Mouse (Mus musculus): ENCODE results near the gene Zfp831.

Zfp831 gene

GRCm38 (mm10) chr2:174652864-174653263 is 9.5 kb downstream of the Zfp831 start:
- DNase-seq, result no peak

- DNase-seq, result no peak
These were observed 12.0 kb downstream of the Zfp831 start for GRCm38 (mm10) chr2:174655341-174655740.

- DNase-seq, result no peak
These were observed 15.0 kb downstream of the Zfp831 start for GRCm38 (mm10) chr2:174658229-174658844.

- no peak for DNase-seq
These were observed 16.5 kb downstream of the Zfp831 start for GRCm38 (mm10) chr2:174659874-174660273.

- DNase-seq, result no peak
These were observed 17.0 kb downstream of the Zfp831 start for GRCm38 (mm10) chr2:174660321-174660720.

GRCm38 (mm10) chr2:174661436-174662171 is 18.3 kb downstream of the Zfp831 start:
- DNase-seq, result no peak

GRCm38 (mm10) chr2:174662593-174662992 is 19.3 kb downstream of the Zfp831 start:
- DNase-seq, result no peak

- no peak for DNase-seq
These were observed 22.1 kb downstream of the Zfp831 start for GRCm38 (mm10) chr2:174665404-174665803.

GRCm38 (mm10) chr2:174668806-174669205 is 25.5 kb downstream of the Zfp831 start:
- no peak for DNase-seq

- peak; percentile 18 for DNase-seq
These were observed 29.3 kb downstream of the Zfp831 start for GRCm38 (mm10) chr2:174672506-174673190.

- DNase-seq, result peak; percentile 93
These were observed 30.4 kb downstream of the Zfp831 start for GRCm38 (mm10) chr2:174673592-174674286.

GRCm38 (mm10) chr2:174674287-174675045 is 31.1 kb downstream of the Zfp831 start:
- DNase-seq, result no peak

GRCm38 (mm10) chr2:174675642-174676041 is 32.3 kb downstream of the Zfp831 start:
- peak; percentile 87 for DNase-seq

- DNase-seq, result no peak
These were observed 58.0 kb downstream of the Zfp831 start for GRCm38 (mm10) chr2:174701351-174701750.

- no peak for DNase-seq
These were observed 63.8 kb downstream of the Zfp831 start for GRCm38 (mm10) chr2:174707101-174707500.

GRCm38 (mm10) chr2:174708587-174708986 is 65.3 kb downstream of the Zfp831 start:
- DNase-seq, result no peak

GRCm38 (mm10) chr2:174710185-174710584 is 66.9 kb downstream of the Zfp831 start:
- no peak for DNase-seq

- DNase-seq, result no peak
These were observed 68.7 kb downstream of the Zfp831 start for GRCm38 (mm10) chr2:174712043-174712442.

- no peak for DNase-seq
These were observed 72.6 kb downstream of the Zfp831 start for GRCm38 (mm10) chr2:174715938-174716337.

- no peak for DNase-seq
These were observed 74.5 kb downstream of the Zfp831 start for GRCm38 (mm10) chr2:174717857-174718256.

- no peak for DNase-seq
These were observed 83.9 kb downstream of the Zfp831 start for GRCm38 (mm10) chr2:174727114-174727823.

GRCm38 (mm10) chr2:174731939-174732338 is 88.6 kb downstream of the Zfp831 start:
- DNase-seq, result no peak

All from lung, postnatal 10 days (tissue).